Mouse (Mus musculus) kidney, adult 11 months (tissue): ENCODE measurements around the gene Trpv2.
A peak's percentile ranks its signal among the peaks of the same experiment; 100 is the strongest.

Experiments
- DNase-seq: peaks from one replicate; pipeline ENCODE4 v3.0.0; 2022

Trpv2 gene

GRCm38 (mm10) chr11:62604123-62604706 is 29.9 kb downstream of the Trpv2 start:
- no peak for DNase-seq

- no peak for DNase-seq
Measured at GRCm38 (mm10) chr11:62604886-62605618, 30.8 kb downstream of the Trpv2 start.

GRCm38 (mm10) chr11:62605619-62606298 is 31.5 kb downstream of the Trpv2 start:
- no peak for DNase-seq

GRCm38 (mm10) chr11:62606299-62607169 is 32.2 kb downstream of the Trpv2 start:
- no peak for DNase-seq

GRCm38 (mm10) chr11:62607170-62607951 is 33.1 kb downstream of the Trpv2 start:
- DNase-seq, result no peak

- no peak for DNase-seq
Measured at GRCm38 (mm10) chr11:62607952-62608201, 33.6 kb downstream of the Trpv2 start.

GRCm38 (mm10) chr11:62608826-62609675 is 34.8 kb downstream of the Trpv2 start:
- no peak for DNase-seq

- no peak for DNase-seq
Measured at GRCm38 (mm10) chr11:62610304-62610703, 36.0 kb downstream of the Trpv2 start.

- no peak for DNase-seq
Measured at GRCm38 (mm10) chr11:62612604-62613003, 38.3 kb downstream of the Trpv2 start.

GRCm38 (mm10) chr11:62613657-62614365 is 39.5 kb downstream of the Trpv2 start:
- DNase-seq, result peak; percentile 82

- DNase-seq, result no peak
Measured at GRCm38 (mm10) chr11:62614876-62615410, 40.7 kb downstream of the Trpv2 start.

- no peak for DNase-seq
Measured at GRCm38 (mm10) chr11:62615456-62615855, 41.2 kb downstream of the Trpv2 start.

- no peak for DNase-seq
Measured at GRCm38 (mm10) chr11:62621079-62621478, 46.8 kb downstream of the Trpv2 start.

GRCm38 (mm10) chr11:62621586-62622283 is 47.4 kb downstream of the Trpv2 start:
- no peak for DNase-seq

GRCm38 (mm10) chr11:62622850-62623249 is 48.6 kb downstream of the Trpv2 start:
- no peak for DNase-seq

- DNase-seq, result no peak
Measured at GRCm38 (mm10) chr11:62624341-62625291, 50.3 kb downstream of the Trpv2 start.

GRCm38 (mm10) chr11:62629352-62630224 is 55.3 kb downstream of the Trpv2 start:
- DNase-seq, result no peak
